Mouse (Mus musculus): ENCODE measurements around the gene Atp5l. TPM values are rescaled to one million over a fixed set of nuclear protein-coding genes. Genes with fewer than 3 reads are reported as not detected.
A peak's percentile ranks its signal among the peaks of the same experiment; 100 is the strongest.

Atp5l gene
- polyA plus RNA-seq, 1 experiment = 79.4 TPM

DNA sequence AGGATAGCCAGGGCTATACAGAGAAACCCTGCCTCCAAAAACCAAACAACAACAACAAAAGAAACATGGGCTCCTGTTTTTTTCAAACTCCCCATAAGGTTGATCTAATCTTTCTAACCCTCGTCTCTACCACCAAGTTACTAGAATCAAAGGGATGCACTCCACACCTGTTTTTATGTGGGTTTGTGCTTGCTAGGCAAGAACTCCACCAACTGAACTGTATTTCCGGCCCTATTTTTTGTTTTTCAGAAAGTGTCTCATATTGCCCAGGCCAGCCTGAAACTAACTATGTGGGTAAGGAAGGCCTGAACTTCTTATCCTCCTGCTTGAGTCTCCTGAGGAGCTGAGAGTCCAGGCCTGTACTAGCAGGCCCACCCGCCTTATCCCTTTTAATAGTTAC lies 33.9 kb upstream of the Atp5l start:
- no peak overlapping the region for H3K4me3 ChIP-seq (ENCODE audit: extremely low read depth, insufficient read depth, insufficient read length)

GRCm38 (mm10) chr9:44947836-44948235 lies 27.3 kb upstream of the Atp5l start:
- Histone ChIP-seq H3K27me3 (ENCODE audit: control insufficient read depth, insufficient read depth, low read length) (no peaks in the 10 kb centered on the region), H3K4me1 (ENCODE audit: control insufficient read depth, insufficient read depth, insufficient read length) (no peaks in the 10 kb centered on the region), H3K36me3 (ENCODE audit: control insufficient read depth, insufficient read depth, low read length) (peaks cover 56% of the 10 kb centered on the region), H3K27ac (ENCODE audit: insufficient read depth, low read length) (no peak overlapping the region), H3K4me3 (ENCODE audit: extremely low read depth, insufficient read depth, insufficient read length) (no peak overlapping the region)
- DNase-seq (ENCODE audit: low read depth in 1 of 2, low spot score in 2 of 2) = no peak
- TF ChIP-seq CTCF (IDR thresholded peaks at IDR 0.05; ENCODE audit: extremely low read depth, insufficient read depth, insufficient read length, insufficient replicate concordance) (no peak), POLR2A (IDR thresholded peaks at IDR 0.05; ENCODE audit: low read depth, low read length) (no peak)
- WGBS = 98% methylated on average over 5 of the region's 5 CpGs

More for the DNA sequence above, 33.9 kb upstream of the Atp5l start:
- H3K27me3 ChIP-seq (ENCODE audit: control insufficient read depth, insufficient read depth, low read length) = no peaks in the 10 kb centered on the region
- 72% methylated on average over 3 of the region's 3 CpGs for WGBS
- TF ChIP-seq POLR2A (IDR thresholded peaks at IDR 0.05; ENCODE audit: low read depth, low read length) (no peak), CTCF (IDR thresholded peaks at IDR 0.05; ENCODE audit: extremely low read depth, insufficient read depth, insufficient read length, insufficient replicate concordance) (no peak)
- H3K36me3 ChIP-seq (ENCODE audit: control insufficient read depth, insufficient read depth, low read length) = peaks cover 51% of the 10 kb centered on the region
- peak overlapping the region; percentile 66 for H3K27ac ChIP-seq (ENCODE audit: insufficient read depth, low read length)
- DNase-seq (ENCODE audit: low read depth in 1 of 2, low spot score in 2 of 2) = peak in 1 of 2 experiments; percentile 36
- no peaks in the 10 kb centered on the region for H3K4me1 ChIP-seq (ENCODE audit: control insufficient read depth, insufficient read depth, insufficient read length)

DNA sequence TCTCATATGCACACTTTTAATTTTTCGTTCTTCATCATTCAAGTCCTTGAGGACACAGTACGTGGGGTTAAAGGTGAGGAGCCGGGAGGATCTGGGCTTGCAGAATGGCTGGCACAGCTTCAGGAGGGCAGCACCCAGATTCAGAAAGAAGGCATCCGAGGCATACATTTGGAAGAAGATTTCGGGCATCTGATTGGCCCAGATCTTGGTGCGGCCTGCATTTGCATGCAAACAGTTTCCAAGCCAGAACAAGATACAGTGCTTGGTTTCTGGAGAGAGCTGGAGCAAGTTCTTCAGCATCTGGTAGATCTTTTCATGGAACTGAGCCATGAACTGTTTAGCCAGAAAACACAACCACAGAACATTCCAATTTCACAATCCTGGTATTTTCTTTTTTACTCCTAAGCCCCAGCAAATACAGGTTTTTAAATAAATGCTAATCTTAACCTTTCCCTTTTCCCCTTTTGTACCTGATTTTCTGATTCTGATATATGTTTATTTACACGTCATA lies 25.7 kb upstream of the Atp5l start:
- Histone ChIP-seq H3K36me3 (ENCODE audit: control insufficient read depth, insufficient read depth, low read length) (peaks cover 51% of the 10 kb centered on the region), H3K4me3 (ENCODE audit: extremely low read depth, insufficient read depth, insufficient read length) (no peak overlapping the region), H3K4me1 (ENCODE audit: control insufficient read depth, insufficient read depth, insufficient read length) (no peaks in the 10 kb centered on the region), H3K27me3 (ENCODE audit: control insufficient read depth, insufficient read depth, low read length) (no peaks in the 10 kb centered on the region), H3K27ac (ENCODE audit: insufficient read depth, low read length) (no peak overlapping the region)
- WGBS = 94% methylated on average over 7 of the region's 7 CpGs
- TF ChIP-seq CTCF (IDR thresholded peaks at IDR 0.05; ENCODE audit: extremely low read depth, insufficient read depth, insufficient read length, insufficient replicate concordance) (no peak), POLR2A (IDR thresholded peaks at IDR 0.05; ENCODE audit: low read depth, low read length) (no peak)
- DNase-seq (ENCODE audit: low read depth in 1 of 2, low spot score in 2 of 2) = no peak

GRCm38 (mm10) chr9:44942421-44942820 lies 21.9 kb upstream of the Atp5l start:
- Histone ChIP-seq H3K27ac (ENCODE audit: insufficient read depth, low read length) (no peak overlapping the region), H3K36me3 (ENCODE audit: control insufficient read depth, insufficient read depth, low read length) (peaks cover 37% of the 10 kb centered on the region), H3K4me3 (ENCODE audit: extremely low read depth, insufficient read depth, insufficient read length) (no peak overlapping the region), H3K4me1 (ENCODE audit: control insufficient read depth, insufficient read depth, insufficient read length) (no peaks in the 10 kb centered on the region), H3K27me3 (ENCODE audit: control insufficient read depth, insufficient read depth, low read length) (no peaks in the 10 kb centered on the region)
- TF ChIP-seq CTCF (IDR thresholded peaks at IDR 0.05; ENCODE audit: extremely low read depth, insufficient read depth, insufficient read length, insufficient replicate concordance) (no peak), POLR2A (IDR thresholded peaks at IDR 0.05; ENCODE audit: low read depth, low read length) (no peak)
- DNase-seq (ENCODE audit: low read depth in 1 of 2, low spot score in 2 of 2) = no peak
- 96% methylated on average over 4 of the region's 4 CpGs for WGBS

- no peak for DNase-seq (ENCODE audit: low read depth in 1 of 2, low spot score in 2 of 2)
- Histone ChIP-seq H3K27ac (ENCODE audit: insufficient read depth, low read length) (no peak overlapping the region), H3K27me3 (ENCODE audit: control insufficient read depth, insufficient read depth, low read length) (no peaks in the 10 kb centered on the region), H3K36me3 (ENCODE audit: control insufficient read depth, insufficient read depth, low read length) (peaks cover 38% of the 10 kb centered on the region), H3K4me1 (ENCODE audit: control insufficient read depth, insufficient read depth, insufficient read length) (no peaks in the 10 kb centered on the region), H3K4me3 (ENCODE audit: extremely low read depth, insufficient read depth, insufficient read length) (no peak overlapping the region)
- 91% methylated on average over 4 of the region's 4 CpGs for WGBS
- no peak for TF ChIP-seq CTCF (IDR thresholded peaks at IDR 0.05; ENCODE audit: extremely low read depth, insufficient read depth, insufficient read length, insufficient replicate concordance)
- TF ChIP-seq POLR2A (IDR thresholded peaks at IDR 0.05; ENCODE audit: low read depth, low read length) = no peak
Observed at GRCm38 (mm10) chr9:44941756-44942155, 21.2 kb upstream of the Atp5l start.

DNA sequence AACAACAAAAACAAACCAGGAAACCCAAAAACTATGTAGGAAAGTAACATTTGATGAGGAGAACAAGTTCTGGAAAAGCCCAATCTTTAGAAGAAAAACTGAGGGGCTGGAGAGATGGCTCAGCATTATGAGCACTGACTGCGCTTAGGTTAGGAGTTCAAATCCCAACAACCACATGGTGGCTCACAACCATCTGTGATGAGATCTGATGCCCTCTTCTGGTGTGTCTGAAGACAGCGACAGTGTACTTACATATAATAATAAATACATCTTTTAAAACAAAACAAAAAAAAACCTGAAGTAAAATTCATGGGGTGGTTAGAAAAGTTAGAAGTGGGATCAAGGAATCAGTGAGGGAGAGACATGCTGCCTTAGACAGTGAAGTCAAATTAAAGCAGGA lies 1.0 kb upstream of the Atp5l start:
- Histone ChIP-seq H3K4me1 (ENCODE audit: control insufficient read depth, insufficient read depth, insufficient read length) (no peaks in the 10 kb centered on the region), H3K27ac (ENCODE audit: insufficient read depth, low read length) (no peak overlapping the region)

DNA sequence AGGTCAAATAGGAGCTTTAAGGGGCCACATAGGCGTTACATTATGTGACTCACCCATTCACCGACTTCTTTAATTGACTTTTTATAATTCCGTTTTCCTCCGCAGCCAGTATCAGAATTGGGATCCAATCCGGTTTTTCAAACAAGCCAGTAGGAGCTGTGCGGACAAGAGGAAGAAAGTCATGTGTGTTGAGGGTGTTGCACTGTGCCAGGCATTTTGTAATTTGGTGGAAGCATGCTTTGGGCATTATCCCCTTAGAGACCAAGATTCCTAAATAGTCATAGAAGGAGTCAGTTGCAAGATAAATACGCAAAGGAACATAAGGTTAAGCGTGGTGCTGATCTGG lies 554 bp upstream of the Atp5l start:
- Histone ChIP-seq H3K4me1 (ENCODE audit: control insufficient read depth, insufficient read depth, insufficient read length) (no peaks in the 10 kb centered on the region), H3K36me3 (ENCODE audit: control insufficient read depth, insufficient read depth, low read length) (peaks cover 2% of the 10 kb centered on the region), H3K27me3 (ENCODE audit: control insufficient read depth, insufficient read depth, low read length) (no peaks in the 10 kb centered on the region), H3K27ac (ENCODE audit: insufficient read depth, low read length) (peak overlapping the region; percentile 67; the same call in 1 of the 2 replicates), H3K4me3 (ENCODE audit: extremely low read depth, insufficient read depth, insufficient read length) (peak overlapping the region; percentile 73)
- TF ChIP-seq CTCF (IDR thresholded peaks at IDR 0.05; ENCODE audit: extremely low read depth, insufficient read depth, insufficient read length, insufficient replicate concordance) (no peak), POLR2A (IDR thresholded peaks at IDR 0.05; ENCODE audit: low read depth, low read length) (no peak)
- DNase-seq (ENCODE audit: low read depth in 1 of 2, low spot score in 2 of 2) = no peak
- WGBS = 2% methylated on average over 8 of the region's 8 CpGs

More for the DNA sequence above, 1.0 kb upstream of the Atp5l start:
- DNase-seq (ENCODE audit: low read depth in 1 of 2, low spot score in 2 of 2) = no peak
- 75% methylated on average over 2 of the region's 2 CpGs for WGBS
- Histone ChIP-seq H3K27me3 (ENCODE audit: control insufficient read depth, insufficient read depth, low read length) (no peaks in the 10 kb centered on the region), H3K36me3 (ENCODE audit: control insufficient read depth, insufficient read depth, low read length) (peaks cover 2% of the 10 kb centered on the region), H3K4me3 (ENCODE audit: extremely low read depth, insufficient read depth, insufficient read length) (no peak overlapping the region)
- TF ChIP-seq CTCF (IDR thresholded peaks at IDR 0.05; ENCODE audit: extremely low read depth, insufficient read depth, insufficient read length, insufficient replicate concordance) = no peak
- no peak for TF ChIP-seq POLR2A (IDR thresholded peaks at IDR 0.05; ENCODE audit: low read depth, low read length)

Data from spleen, adult 2 months (tissue).